Mouse (Mus musculus) liver, adult 2 months (tissue): ENCODE results near the gene Zc3h14. TPM values are rescaled to one million over a fixed set of nuclear protein-coding genes. Genes with fewer than 3 reads are reported as not detected.
A peak's percentile ranks its signal among the peaks of the same experiment; 100 is the strongest.

ENCODE experiments used
- DNase-seq: peaks from one replicate; pipeline ENCODE4 v3.0.0-alpha.2; 2011; ENCODE audit warnings: low read depth, low spot score; ENCODE audit errors: extremely low read depth
- H3K27ac ChIP-seq: fragments of 200-500 bp; replicated peaks from 2 replicates; pipeline ENCODE4 v1.5.1; 2012; ENCODE audit warnings: low read depth, mild to moderate bottlenecking, control low read depth, inconsistent platforms, low read length; ENCODE audit not compliant: insufficient read depth
- H3K27me3 ChIP-seq: fragments of 200-500 bp; 2 replicates; pipeline ENCODE4 v1.6.1; 2012; ENCODE audit warnings: mild to moderate bottlenecking, moderate library complexity, low read length, inconsistent platforms; ENCODE audit not compliant: control insufficient read depth, insufficient read depth
- H3K36me3 ChIP-seq: fragments of 200-500 bp; 2 replicates; pipeline ENCODE4 v1.6.1; 2012; ENCODE audit warnings: low read length, inconsistent platforms; ENCODE audit not compliant: control insufficient read depth, insufficient read depth
- H3K4me1 ChIP-seq: fragments of 200-500 bp; 2 replicates; pipeline ENCODE4 v1.6.1; 2011; ENCODE audit warnings: low read length; ENCODE audit not compliant: control insufficient read depth, insufficient read depth
- H3K4me3 ChIP-seq: fragments of 200-500 bp; 2 replicates; pipeline ENCODE4 v1.5.1; 2011; ENCODE audit warnings: low read depth, mild to moderate bottlenecking, control low read depth, low read length, moderate library complexity; ENCODE audit not compliant: insufficient read depth
- H3K79me2 ChIP-seq: fragments of 200-500 bp; 2 replicates; pipeline ENCODE4 v1.6.1; 2012; ENCODE audit warnings: inconsistent platforms, mild to moderate bottlenecking, low read length, moderate library complexity; ENCODE audit not compliant: control insufficient read depth, insufficient read depth
- H3K9ac ChIP-seq: fragments of 200-500 bp; 2 replicates; pipeline ENCODE4 v1.6.1; 2012; ENCODE audit warnings: low read depth, mild to moderate bottlenecking, control low read depth, inconsistent platforms, low read length
- CTCF ChIP-seq: fragments of 200-500 bp; IDR thresholded peaks from 2 replicates; pipeline ENCODE4 v1.5.1; 2011; ENCODE audit warnings: low read depth, low read length, control low read depth
- POLR2A ChIP-seq: fragments of 200-500 bp; IDR thresholded peaks from 2 replicates; pipeline ENCODE4 v1.6.1; 2011; ENCODE audit warnings: low read length, control low read depth; ENCODE audit not compliant: insufficient read depth; ENCODE audit errors: extremely low read depth
- WGBS: fragments of 180-500 bp; shearing (Covaris S2); methylation state at CpG from one replicate; pipeline ENCODE4 v1.1.7; 2018; 5-methylcytosine and 5-hydroxymethylcytosine counted together
- polyA plus RNA-seq: library from polyadenylated mRNA; depleted of rRNA; stranded (reverse); fragments of >200 nt; gene quantifications from 2 replicates; pipeline ENCODE4 v1.2.3, GENCODE M21; 2012
- total RNA-seq: library from RNA; depleted of rRNA; stranded (reverse); fragments of >200 nt; gene quantifications from 2 replicates; pipeline ENCODE4 v1.2.3, GENCODE M21; 2014

Gene Zc3h14
- total and polyA plus RNA-seq, 2 experiments, result 21.9 to 53.7 TPM

GRCm38 (mm10) chr12:98724976-98725375, 21.8 kb upstream of the Zc3h14 start:
- Histone ChIP-seq H3K27me3 (no peaks in the 10 kb centered on the region), H3K79me2 (peaks cover 18% of the 10 kb centered on the region; the same call in 1 of the 2 replicates), H3K27ac (peak overlapping the region; percentile 70), H3K4me1 (peaks cover 31% of the 10 kb centered on the region), H3K9ac (no peak overlapping the region), H3K4me3 (no peak overlapping the region), H3K36me3 (no peaks in the 10 kb centered on the region)
- DNase-seq, result peak; percentile 86
- TF ChIP-seq CTCF, result no peak
- TF ChIP-seq POLR2A, result no peak
- 16% methylated on average over 5 of the region's 5 CpGs for WGBS

- no peaks in the 10 kb centered on the region for H3K27me3 ChIP-seq
- peak; percentile 84 for DNase-seq
- H3K4me3 ChIP-seq, result no peak overlapping the region
- no peaks in the 10 kb centered on the region for H3K36me3 ChIP-seq
- WGBS, result 32% methylated on average over 7 of the region's 7 CpGs
- H3K27ac ChIP-seq, result peak overlapping the region; percentile 32
- peaks cover 31% of the 10 kb centered on the region for H3K4me1 ChIP-seq
- TF ChIP-seq CTCF, result no peak
- TF ChIP-seq POLR2A, result no peak
- peaks cover 17% of the 10 kb centered on the region; the same call in 1 of the 2 replicates for H3K79me2 ChIP-seq
- H3K9ac ChIP-seq, result no peak overlapping the region
Measured at GRCm38 (mm10) chr12:98726078-98726477, 20.7 kb upstream of the Zc3h14 start.

- Histone ChIP-seq H3K4me1 (peaks cover 31% of the 10 kb centered on the region), H3K79me2 (peaks cover 24% of the 10 kb centered on the region; the same call in 1 of the 2 replicates), H3K9ac (no peak overlapping the region), H3K36me3 (no peaks in the 10 kb centered on the region), H3K27me3 (no peaks in the 10 kb centered on the region), H3K27ac (no peak overlapping the region), H3K4me3 (no peak overlapping the region)
- TF ChIP-seq CTCF (no peak), POLR2A (no peak)
- 27% methylated on average over 7 of the region's 7 CpGs for WGBS
- DNase-seq, result no peak
Measured at GRCm38 (mm10) chr12:98727186-98727585, 19.6 kb upstream of the Zc3h14 start.

GRCm38 (mm10) chr12:98730682-98731081, 16.1 kb upstream of the Zc3h14 start:
- Histone ChIP-seq H3K4me1 (peaks cover 20% of the 10 kb centered on the region), H3K9ac (no peak overlapping the region), H3K79me2 (peaks cover 24% of the 10 kb centered on the region; the same call in 1 of the 2 replicates), H3K27me3 (no peaks in the 10 kb centered on the region), H3K36me3 (no peaks in the 10 kb centered on the region), H3K27ac (no peak overlapping the region), H3K4me3 (no peak overlapping the region)
- TF ChIP-seq POLR2A (no peak), CTCF (no peak)
- 91% methylated on average over 11 of the region's 11 CpGs for WGBS
- DNase-seq, result no peak

- H3K4me3 ChIP-seq, result no peak overlapping the region
- TF ChIP-seq CTCF (no peak), POLR2A (no peak)
- 70% methylated on average over 3 of the region's 3 CpGs for WGBS
- no peak overlapping the region for H3K9ac ChIP-seq
- H3K36me3 ChIP-seq, result no peaks in the 10 kb centered on the region
- DNase-seq, result no peak
- H3K27me3 ChIP-seq, result no peaks in the 10 kb centered on the region
- no peak overlapping the region for H3K27ac ChIP-seq
- H3K4me1 ChIP-seq, result peaks cover 12% of the 10 kb centered on the region
- H3K79me2 ChIP-seq, result peaks cover 22% of the 10 kb centered on the region; the same call in 1 of the 2 replicates
Measured at GRCm38 (mm10) chr12:98733165-98733564, 13.6 kb upstream of the Zc3h14 start.

GRCm38 (mm10) chr12:98733776-98734175, 13.0 kb upstream of the Zc3h14 start:
- no peak for DNase-seq
- Histone ChIP-seq H3K27me3 (no peaks in the 10 kb centered on the region), H3K4me1 (peaks cover 11% of the 10 kb centered on the region), H3K27ac (no peak overlapping the region), H3K4me3 (peak overlapping the region; percentile 99), H3K9ac (peak overlapping the region; percentile 97; the same call in 1 of the 2 replicates), H3K79me2 (peaks cover 22% of the 10 kb centered on the region; the same call in 1 of the 2 replicates), H3K36me3 (no peaks in the 10 kb centered on the region)
- TF ChIP-seq POLR2A, result no peak
- TF ChIP-seq CTCF, result no peak
- whole genome bisulfite sequencing, result 31% methylated on average over 12 of the region's 12 CpGs
